Mouse (Mus musculus) thymus, adult 2 months (tissue): ENCODE measurements around the gene Gas2l3. TPM values are rescaled to one million over a fixed set of nuclear protein-coding genes. Genes with fewer than 3 reads are reported as not detected.

Source experiments
- DNase-seq: peaks from one replicate; pipeline ENCODE4 v3.0.0; 2021
- H3K27ac ChIP-seq: fragments of 200-500 bp; 2 replicates; pipeline ENCODE4 v1.5.1; 2012; ENCODE audit warnings: low read length, control low read depth; ENCODE audit not compliant: control insufficient read depth, insufficient read depth
- H3K27me3 ChIP-seq: fragments of 200-500 bp; 2 replicates; pipeline ENCODE4 v1.6.1; 2012; ENCODE audit warnings: mild to moderate bottlenecking, low read length, moderate library complexity, mixed read lengths; ENCODE audit not compliant: control insufficient read depth, insufficient read depth
- H3K36me3 ChIP-seq: fragments of 200-500 bp; 2 replicates; pipeline ENCODE4 v1.6.1; 2012; ENCODE audit warnings: mild to moderate bottlenecking, low read length, moderate library complexity; ENCODE audit not compliant: control insufficient read depth, insufficient read depth
- H3K4me1 ChIP-seq: fragments of 200-500 bp; replicated peaks from 2 replicates; pipeline ENCODE4 v1.6.1; 2012; ENCODE audit warnings: low read length; ENCODE audit not compliant: control insufficient read depth, insufficient read depth
- H3K4me3 ChIP-seq: fragments of 200-500 bp; 2 replicates; pipeline ENCODE4 v1.5.1; 2012; ENCODE audit warnings: mild to moderate bottlenecking, low read length, control low read depth, moderate library complexity; ENCODE audit not compliant: control insufficient read depth, insufficient read depth
- CTCF ChIP-seq: fragments of 200-500 bp; IDR thresholded peaks from 2 replicates; pipeline ENCODE4 v1.5.1; 2012; ENCODE audit warnings: mild to moderate bottlenecking, control low read depth, low read length, moderate library complexity, borderline replicate concordance; ENCODE audit not compliant: control insufficient read depth, poor library complexity, insufficient read depth; ENCODE audit errors: extremely low read depth
- POLR2A ChIP-seq: fragments of 200-500 bp; IDR thresholded peaks from 2 replicates; pipeline ENCODE4 v1.6.1; 2012; ENCODE audit warnings: mild to moderate bottlenecking, low read length, control low read depth, moderate library complexity; ENCODE audit not compliant: control insufficient read depth, poor library complexity, insufficient read depth; ENCODE audit errors: extremely low read depth
- WGBS: fragments of 180-500 bp; shearing (Covaris S2); methylation state at CpG from one replicate; pipeline ENCODE4 v1.1.7; 2018; 5-methylcytosine and 5-hydroxymethylcytosine counted together
- polyA plus RNA-seq: library from polyadenylated mRNA; depleted of rRNA; stranded (reverse); fragments of >200 nt; gene quantifications from 2 replicates; pipeline ENCODE4 v1.2.3, GENCODE M21; 2012

Gas2l3 gene
- polyA plus RNA-seq, 1 experiment: 2.6 TPM

GRCm38 (mm10) chr10:89430751-89431150 is 13.0 kb downstream of the Gas2l3 start:
- 96% methylated on average over 7 of the region's 7 CpGs for WGBS
- H3K27ac ChIP-seq: no peak overlapping the region
- H3K4me1 ChIP-seq: no peaks in the 10 kb centered on the region
- peaks cover 15% of the 10 kb centered on the region for H3K36me3 ChIP-seq
- H3K4me3 ChIP-seq: no peak overlapping the region
- no peaks in the 10 kb centered on the region for H3K27me3 ChIP-seq
- TF ChIP-seq POLR2A (no peak), CTCF (no peak)
- DNase-seq: no peak

GRCm38 (mm10) chr10:89424800-89425393 is 18.9 kb downstream of the Gas2l3 start:
- no peaks in the 10 kb centered on the region; the same call in 1 of the 2 replicates for H3K4me1 ChIP-seq

GRCm38 (mm10) chr10:89424217-89424616 is 19.6 kb downstream of the Gas2l3 start:
- H3K4me1 ChIP-seq: no peaks in the 10 kb centered on the region; the same call in 1 of the 2 replicates
- 95% methylated on average over 9 of the region's 9 CpGs for WGBS
- TF ChIP-seq POLR2A: no peak
- no peak for TF ChIP-seq CTCF
- DNase-seq: no peak
- H3K27ac ChIP-seq: no peak overlapping the region
- H3K36me3 ChIP-seq: peaks cover 19% of the 10 kb centered on the region
- H3K27me3 ChIP-seq: no peaks in the 10 kb centered on the region
- H3K4me3 ChIP-seq: no peak overlapping the region

More at GRCm38 (mm10) chr10:89424800-89425393, 18.9 kb downstream of the Gas2l3 start:
- TF ChIP-seq CTCF (no peak), POLR2A (no peak)
- 57% methylated on average over 11 of the region's 11 CpGs for WGBS
- Histone ChIP-seq H3K27ac (no peak overlapping the region), H3K4me3 (no peak overlapping the region), H3K36me3 (peaks cover 19% of the 10 kb centered on the region), H3K27me3 (no peaks in the 10 kb centered on the region)
- DNase-seq: peak; percentile 16

GRCm38 (mm10) chr10:89423164-89423778 is 20.5 kb downstream of the Gas2l3 start:
- Histone ChIP-seq H3K4me3 (no peak overlapping the region), H3K27me3 (no peaks in the 10 kb centered on the region), H3K27ac (no peak overlapping the region), H3K4me1 (no peaks in the 10 kb centered on the region; the same call in 1 of the 2 replicates), H3K36me3 (peaks cover 10% of the 10 kb centered on the region)
- 98% methylated on average over 9 of the region's 9 CpGs for WGBS
- DNase-seq: no peak
- TF ChIP-seq POLR2A (no peak), CTCF (no peak)

GRCm38 (mm10) chr10:89422504-89423158 is 21.1 kb downstream of the Gas2l3 start:
- peaks cover 8% of the 10 kb centered on the region for H3K36me3 ChIP-seq
- no peak for TF ChIP-seq POLR2A
- TF ChIP-seq CTCF: no peak
- WGBS: 98% methylated on average over 8 of the region's 8 CpGs

GRCm38 (mm10) chr10:89417966-89418365 is 25.8 kb downstream of the Gas2l3 start:
- Histone ChIP-seq H3K36me3 (peaks cover 23% of the 10 kb centered on the region), H3K4me3 (no peak overlapping the region), H3K4me1 (no peaks in the 10 kb centered on the region), H3K27me3 (no peaks in the 10 kb centered on the region), H3K27ac (no peak overlapping the region)
- no peak for TF ChIP-seq CTCF
- no peak for TF ChIP-seq POLR2A
- DNase-seq: no peak
- WGBS: 100% methylated on average over 2 of the region's 2 CpGs

More at GRCm38 (mm10) chr10:89422504-89423158, 21.1 kb downstream of the Gas2l3 start:
- DNase-seq: no peak
- Histone ChIP-seq H3K4me3 (no peak overlapping the region), H3K4me1 (no peaks in the 10 kb centered on the region; the same call in 1 of the 2 replicates), H3K27ac (no peak overlapping the region), H3K27me3 (no peaks in the 10 kb centered on the region)
